Mouse (Mus musculus) forebrain, embryonic 16.5 days (tissue): Measurements from ENCODE around the gene Cdrt4. TPM values are rescaled to one million over a fixed set of nuclear protein-coding genes. Genes with fewer than 3 reads are reported as not detected.

ENCODE experiments used
- ATAC-seq: fragments of 200-750 bp; cut with Nextera tagmentation; 2 replicates; pipeline ENCODE4 v1.8.0; 2017; ENCODE audit warnings: mild to moderate bottlenecking, moderate library complexity
- H3K27ac ChIP-seq: fragments of 300-500 bp; sonication (generic); 2 replicates; pipeline ENCODE4 v1.5.1; 2014; ENCODE audit warnings: low read length, control low read depth
- H3K27me3 ChIP-seq: fragments of 300-500 bp; sonication (generic); replicated peaks from 2 replicates; pipeline ENCODE4 v1.6.1; 2014; ENCODE audit warnings: low read length; ENCODE audit not compliant: control insufficient read depth, insufficient read depth
- H3K36me3 ChIP-seq: fragments of 300-500 bp; sonication (generic); 2 replicates; pipeline ENCODE4 v1.6.1; 2014; ENCODE audit not compliant: control insufficient read depth, insufficient read depth
- H3K4me1 ChIP-seq: fragments of 300-500 bp; sonication (generic); replicated peaks from 2 replicates; pipeline ENCODE4 v1.6.1; 2014; ENCODE audit warnings: low read length; ENCODE audit not compliant: control insufficient read depth, insufficient read depth
- H3K4me2 ChIP-seq: fragments of 300-500 bp; sonication (generic); 2 replicates; pipeline ENCODE4 v1.6.1; 2014; ENCODE audit warnings: mild to moderate bottlenecking, low read length, control low read depth
- H3K4me3 ChIP-seq: fragments of 300-500 bp; sonication (generic); replicated peaks from 2 replicates; pipeline ENCODE4 v1.5.1; 2014; ENCODE audit warnings: mild to moderate bottlenecking, low read length, control low read depth
- H3K9ac ChIP-seq: fragments of 300-500 bp; sonication (generic); replicated peaks from 2 replicates; pipeline ENCODE4 v1.6.1; 2014; ENCODE audit warnings: low read depth, low read length, control low read depth
- H3K9me3 ChIP-seq: fragments of 300-500 bp; sonication (generic); 2 replicates; pipeline ENCODE4 v1.6.1; 2016; ENCODE audit warnings: low read length; ENCODE audit not compliant: control insufficient read depth
- WGBS: fragments of 180-500 bp; shearing (Covaris S2); extraction: QIAGEN DNeasy Blood & Tissue Kit; methylation state at CpG from one replicate; pipeline ENCODE4 v1.1.7; 2014; 5-methylcytosine and 5-hydroxymethylcytosine counted together
- polyA plus RNA-seq: library from polyadenylated mRNA; unstranded; fragments of >200 nt; fragmentation: Nextera tagmentation; extraction: Ambion mirVana; gene quantifications from 2 replicates; pipeline ENCODE4 v1.2.1, GENCODE M21; 2015

The Cdrt4 gene
- polyA plus RNA-seq, 1 experiment from 2014 or later: not detected

GRCm38 (mm10) chr11:63020633-63021032 is 69.6 kb downstream of the Cdrt4 start:
- no peaks in the 10 kb centered on the region for H3K36me3 ChIP-seq
- no peaks in the 10 kb centered on the region for H3K9me3 ChIP-seq
- no peak overlapping the region for H3K27ac ChIP-seq
- H3K4me3 ChIP-seq: no peak overlapping the region
- H3K9ac ChIP-seq: no peak overlapping the region
- no peak overlapping the region for H3K4me2 ChIP-seq
- H3K27me3 ChIP-seq: no peaks in the 10 kb centered on the region
- peaks cover 14% of the 10 kb centered on the region for H3K4me1 ChIP-seq
- no peak for ATAC-seq

DNA sequence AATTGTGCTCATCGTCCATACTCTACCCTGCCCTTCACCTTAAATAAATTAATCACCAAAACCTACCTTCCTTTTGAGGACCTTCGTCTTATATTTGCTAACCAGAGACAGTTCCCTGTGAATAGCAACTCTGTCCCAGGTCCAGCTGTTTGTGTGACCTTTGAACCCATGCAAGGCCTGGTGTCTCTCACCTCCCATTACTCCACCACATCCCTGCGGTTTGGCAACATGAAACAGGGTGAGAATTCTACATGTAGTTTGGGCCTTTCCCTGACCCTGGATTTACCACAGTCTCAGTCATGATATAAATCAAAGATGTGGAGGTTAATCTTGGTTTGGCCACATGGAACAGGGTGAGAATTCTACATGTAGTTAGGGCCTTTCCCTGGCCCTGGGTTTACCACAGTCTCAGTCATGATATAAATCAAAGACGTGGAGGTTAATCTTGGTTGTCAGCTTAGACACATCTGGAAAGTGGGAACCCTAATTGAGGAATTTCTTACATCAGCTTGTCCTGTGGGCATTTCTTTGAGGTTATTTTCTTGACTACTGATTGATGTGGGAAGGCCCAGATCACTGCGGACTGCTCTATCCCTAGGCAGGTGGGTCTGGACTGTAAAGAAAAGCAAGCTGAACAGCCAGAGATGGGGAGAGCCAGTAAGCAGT is 70.3 kb downstream of the Cdrt4 start:
- Histone ChIP-seq H3K9me3 (no peaks in the 10 kb centered on the region), H3K36me3 (no peaks in the 10 kb centered on the region), H3K9ac (no peak overlapping the region), H3K4me3 (no peak overlapping the region), H3K27ac (no peak overlapping the region), H3K27me3 (no peaks in the 10 kb centered on the region), H3K4me2 (no peak overlapping the region), H3K4me1 (peaks cover 15% of the 10 kb centered on the region)
- no peak for ATAC-seq
- 80% methylated on average over 5 of the region's 5 CpGs for WGBS

GRCm38 (mm10) chr11:63023461-63023860 is 72.5 kb downstream of the Cdrt4 start:
- no peaks in the 10 kb centered on the region for H3K36me3 ChIP-seq
- no peak overlapping the region for H3K4me2 ChIP-seq
- H3K9me3 ChIP-seq: no peaks in the 10 kb centered on the region
- no peak overlapping the region for H3K9ac ChIP-seq
- WGBS: 81% methylated on average over 5 of the region's 5 CpGs
- H3K4me1 ChIP-seq: peaks cover 7% of the 10 kb centered on the region
- no peak for ATAC-seq
- H3K27ac ChIP-seq: no peak overlapping the region
- no peaks in the 10 kb centered on the region for H3K27me3 ChIP-seq
- no peak overlapping the region for H3K4me3 ChIP-seq

GRCm38 (mm10) chr11:63024136-63024535 is 73.1 kb downstream of the Cdrt4 start:
- H3K4me1 ChIP-seq: peaks cover 7% of the 10 kb centered on the region
- no peak overlapping the region for H3K4me3 ChIP-seq
- no peak for ATAC-seq
- WGBS: 87% methylated on average over 2 of the region's 2 CpGs
- no peaks in the 10 kb centered on the region for H3K36me3 ChIP-seq
- H3K27ac ChIP-seq: no peak overlapping the region
- no peak overlapping the region for H3K4me2 ChIP-seq
- no peaks in the 10 kb centered on the region for H3K9me3 ChIP-seq
- H3K27me3 ChIP-seq: no peaks in the 10 kb centered on the region
- H3K9ac ChIP-seq: no peak overlapping the region

- H3K4me2 ChIP-seq: no peak overlapping the region
- peaks cover 6% of the 10 kb centered on the region for H3K4me1 ChIP-seq
- H3K9ac ChIP-seq: no peak overlapping the region
- no peaks in the 10 kb centered on the region for H3K36me3 ChIP-seq
- no peak overlapping the region for H3K4me3 ChIP-seq
- H3K27ac ChIP-seq: no peak overlapping the region
- 66% methylated on average over 6 of the region's 6 CpGs for WGBS
- H3K27me3 ChIP-seq: no peaks in the 10 kb centered on the region
- no peaks in the 10 kb centered on the region for H3K9me3 ChIP-seq
- ATAC-seq: peak; percentile 72
These were observed 74.5 kb downstream of the Cdrt4 start for GRCm38 (mm10) chr11:63025476-63025875.

DNA sequence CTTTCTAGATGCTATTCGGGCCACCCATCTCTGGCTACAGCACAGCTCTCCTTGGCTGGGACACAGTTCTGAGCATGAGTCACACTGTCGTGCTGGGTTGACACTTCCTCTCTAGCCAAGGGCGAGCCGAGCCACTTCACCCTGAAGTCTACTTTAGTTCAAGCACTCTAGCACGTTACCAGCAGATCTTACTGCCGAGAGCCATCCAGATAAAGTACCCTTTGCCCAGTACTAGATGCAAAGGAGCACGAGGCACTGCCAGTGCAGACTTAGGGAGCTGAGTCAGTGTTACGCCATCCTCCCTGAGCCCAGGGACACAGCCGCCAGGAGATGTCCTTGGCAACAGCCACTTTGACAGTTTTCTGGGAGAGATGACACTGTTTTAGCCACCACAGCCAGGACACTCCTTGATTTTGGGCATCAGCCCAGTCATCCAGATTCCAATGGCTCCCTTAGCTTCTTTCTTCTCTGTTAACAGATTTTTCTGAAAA is 75.7 kb downstream of the Cdrt4 start:
- WGBS: 76% methylated on average over 9 of the region's 9 CpGs

GRCm38 (mm10) chr11:63028131-63028530 is 77.1 kb downstream of the Cdrt4 start:
- no peak for ATAC-seq

More for the DNA sequence above, 75.7 kb downstream of the Cdrt4 start:
- no peak overlapping the region for H3K27ac ChIP-seq
- no peak overlapping the region for H3K9ac ChIP-seq
- H3K9me3 ChIP-seq: no peaks in the 10 kb centered on the region
- H3K27me3 ChIP-seq: no peaks in the 10 kb centered on the region
- no peaks in the 10 kb centered on the region for H3K36me3 ChIP-seq
- peaks cover 4% of the 10 kb centered on the region for H3K4me1 ChIP-seq
- no peak overlapping the region for H3K4me3 ChIP-seq
- no peak overlapping the region for H3K4me2 ChIP-seq
- no peak for ATAC-seq

DNA sequence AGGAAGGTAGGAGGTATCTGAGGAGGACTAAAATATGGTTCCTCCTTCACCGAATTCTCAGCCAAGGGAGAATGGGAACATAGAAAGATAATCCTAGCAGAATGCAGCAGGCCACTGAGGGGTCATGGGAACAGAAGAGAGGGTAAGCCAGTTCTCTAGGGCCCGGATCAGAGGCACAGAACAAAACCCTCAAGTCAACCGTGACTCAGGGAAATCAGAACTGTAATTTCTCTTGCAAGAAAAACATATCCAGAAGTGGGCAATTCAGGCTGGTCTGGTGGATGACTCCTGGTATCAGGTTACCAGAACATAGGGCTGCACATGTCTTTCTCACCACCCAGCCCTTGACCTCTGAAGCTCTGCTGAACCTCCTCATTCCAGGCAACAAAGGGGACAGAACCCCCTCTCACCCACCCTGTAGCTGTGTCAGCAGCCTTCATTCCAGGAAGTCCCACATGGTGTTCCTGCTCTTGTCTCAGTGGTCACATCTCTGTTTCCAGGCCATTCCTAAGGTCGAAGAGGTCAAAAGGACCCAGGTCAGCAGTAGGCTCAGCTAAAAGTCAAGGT is 78.2 kb downstream of the Cdrt4 start:
- Histone ChIP-seq H3K9me3 (peaks cover 3% of the 10 kb centered on the region; the same call in 1 of the 2 replicates), H3K27me3 (no peaks in the 10 kb centered on the region), H3K36me3 (no peaks in the 10 kb centered on the region), H3K4me1 (peaks cover 4% of the 10 kb centered on the region), H3K4me3 (no peak overlapping the region), H3K9ac (no peak overlapping the region), H3K4me2 (no peak overlapping the region), H3K27ac (no peak overlapping the region)
- ATAC-seq: no peak
- WGBS: 70% methylated on average over 4 of the region's 4 CpGs

More at GRCm38 (mm10) chr11:63028131-63028530, 77.1 kb downstream of the Cdrt4 start:
- Histone ChIP-seq H3K4me3 (no peak overlapping the region), H3K27me3 (no peaks in the 10 kb centered on the region), H3K9ac (no peak overlapping the region), H3K27ac (no peak overlapping the region), H3K4me1 (peaks cover 4% of the 10 kb centered on the region), H3K9me3 (peaks cover 1% of the 10 kb centered on the region; the same call in 1 of the 2 replicates), H3K4me2 (no peak overlapping the region), H3K36me3 (no peaks in the 10 kb centered on the region)
- 82% methylated on average over 3 of the region's 3 CpGs for WGBS

DNA sequence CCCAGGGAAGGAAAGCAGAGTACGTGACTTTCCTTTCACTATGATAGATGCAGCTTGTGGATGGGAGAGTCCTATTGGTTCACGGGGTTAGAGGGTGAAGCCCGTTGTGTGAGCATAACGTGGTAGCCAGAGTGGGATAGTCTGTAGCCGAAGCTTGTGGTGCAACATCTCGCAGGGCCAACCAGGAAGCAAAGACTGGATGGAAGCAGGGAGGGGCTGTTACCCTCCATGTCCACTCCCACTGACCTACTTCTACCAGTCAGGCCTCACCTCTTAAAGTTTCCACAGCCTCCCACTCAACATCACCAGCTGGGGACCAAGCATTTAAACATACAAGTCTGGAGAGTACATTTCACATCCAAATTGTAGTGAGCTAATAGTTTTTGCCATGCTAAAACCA is 78.7 kb downstream of the Cdrt4 start:
- WGBS: 95% methylated on average over 6 of the region's 6 CpGs
- Histone ChIP-seq H3K27ac (no peak overlapping the region), H3K4me2 (no peak overlapping the region), H3K36me3 (no peaks in the 10 kb centered on the region), H3K4me3 (no peak overlapping the region), H3K9me3 (peaks cover 3% of the 10 kb centered on the region; the same call in 1 of the 2 replicates), H3K4me1 (peaks cover 4% of the 10 kb centered on the region), H3K27me3 (no peaks in the 10 kb centered on the region), H3K9ac (no peak overlapping the region)
- ATAC-seq: no peak
